Mouse (Mus musculus) large intestine, adult 2 months (tissue): ENCODE data around the gene Atr. TPM values are rescaled to one million over a fixed set of nuclear protein-coding genes. Genes with fewer than 3 reads are reported as not detected.
"Not testable (repeated sequence)": the region's sequence is repeated elsewhere in the genome, so short reads cannot be mapped to it uniquely, and the experiment has no call there.

Source experiments
- DNase-seq: peaks from one replicate; pipeline ENCODE4 v3.0.0-alpha.2; 2012; ENCODE audit warnings: low read depth, low spot score
- whole genome bisulfite sequencing: fragments of 180-500 bp; shearing (Covaris S2); methylation state at CpG from one replicate; pipeline ENCODE4 v1.1.7; 2018; 5-methylcytosine and 5-hydroxymethylcytosine counted together
- polyA plus RNA-seq: library from polyadenylated mRNA; depleted of rRNA; stranded (reverse); fragments of >200 nt; gene quantifications from 2 replicates; pipeline ENCODE4 v1.2.3, GENCODE M21; 2012; rRNA removed

The Atr gene
- polyA plus RNA-seq, 1 experiment = 1.7 TPM

DNA sequence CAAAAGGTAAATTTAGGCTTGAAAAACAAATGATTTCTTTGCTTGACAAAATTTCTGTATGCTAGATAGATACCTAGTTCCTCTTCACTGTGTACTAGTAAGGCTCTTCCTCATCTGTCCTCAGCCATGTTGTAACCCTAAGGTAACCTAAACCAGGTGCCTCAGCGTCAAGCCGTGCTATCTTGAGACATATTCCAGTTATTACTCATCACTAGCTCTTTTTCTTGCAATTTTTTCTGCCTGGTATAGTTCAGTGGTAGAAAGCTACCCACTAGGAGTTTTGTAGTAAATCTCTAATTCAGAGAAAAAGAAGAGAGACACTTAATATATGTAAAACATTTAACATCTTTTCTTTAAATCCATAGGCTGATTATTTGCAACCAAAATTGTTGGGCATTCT, 25.4 kb downstream of the Atr start:
- WGBS = 93% methylated on average over 2 of the region's 2 CpGs
- no peak for DNase-seq

DNA sequence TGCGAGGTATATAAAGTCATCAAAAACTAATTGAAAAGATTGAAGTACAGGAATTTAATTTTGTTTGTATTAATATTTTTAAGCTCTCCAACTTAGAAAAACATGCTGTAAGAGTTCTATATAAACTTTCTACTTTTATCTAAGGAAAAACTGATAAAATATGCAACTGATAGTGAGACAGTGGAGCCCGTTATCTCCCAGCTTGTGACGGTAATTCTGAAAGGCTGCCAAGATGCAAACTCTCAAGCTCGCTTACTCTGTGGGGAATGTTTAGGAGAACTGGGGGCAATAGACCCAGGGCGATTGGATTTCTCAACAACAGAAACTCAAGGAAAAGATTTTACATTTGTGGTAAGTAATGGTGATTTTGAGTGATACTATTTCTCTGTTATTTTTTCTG, 40.0 kb downstream of the Atr start:
- 78% methylated on average over 5 of the region's 5 CpGs for WGBS
- no peak for DNase-seq

DNA sequence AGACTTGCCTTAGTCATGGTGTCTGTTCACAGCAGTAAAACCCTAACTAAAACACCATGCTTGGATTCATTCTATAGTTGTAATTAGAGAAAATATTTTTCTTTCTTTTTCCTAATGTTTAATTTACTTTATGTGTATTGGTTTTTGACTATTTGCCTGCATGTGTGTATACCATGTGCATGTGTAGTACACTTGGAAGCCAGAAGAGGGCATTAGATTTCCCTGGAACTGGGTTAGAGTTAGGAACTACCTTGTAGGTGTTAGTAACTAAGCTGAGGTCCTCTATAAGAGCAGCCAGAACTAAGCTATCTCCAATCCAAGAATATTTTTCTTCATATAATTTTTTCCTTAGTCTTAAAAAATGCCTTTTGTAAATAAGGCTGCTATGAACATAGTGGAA, 75.5 kb downstream of the Atr start:
- no peak for DNase-seq

DNA sequence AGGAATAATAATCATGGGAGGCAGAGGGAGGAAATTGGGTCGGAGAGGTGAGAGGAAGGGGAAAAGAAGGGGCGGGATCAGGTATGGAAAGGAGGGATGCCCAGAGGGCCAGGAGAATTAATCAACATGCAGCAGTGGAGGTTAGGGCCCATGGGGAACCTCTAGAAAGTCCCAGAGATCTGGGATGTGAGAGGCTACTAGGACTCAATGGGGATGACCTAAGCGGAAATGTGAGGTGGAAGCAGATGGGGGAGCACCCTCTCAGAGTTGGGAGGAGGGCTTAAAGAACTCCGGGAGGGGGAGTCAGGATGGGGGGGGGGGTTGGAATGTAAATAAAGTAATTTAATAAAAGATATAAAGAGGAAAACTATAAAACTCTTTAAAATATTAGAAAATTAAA, 96.3 kb downstream of the Atr start:
- WGBS = 77% methylated on average over 4 of the region's 4 CpGs
- no peak for DNase-seq

DNA sequence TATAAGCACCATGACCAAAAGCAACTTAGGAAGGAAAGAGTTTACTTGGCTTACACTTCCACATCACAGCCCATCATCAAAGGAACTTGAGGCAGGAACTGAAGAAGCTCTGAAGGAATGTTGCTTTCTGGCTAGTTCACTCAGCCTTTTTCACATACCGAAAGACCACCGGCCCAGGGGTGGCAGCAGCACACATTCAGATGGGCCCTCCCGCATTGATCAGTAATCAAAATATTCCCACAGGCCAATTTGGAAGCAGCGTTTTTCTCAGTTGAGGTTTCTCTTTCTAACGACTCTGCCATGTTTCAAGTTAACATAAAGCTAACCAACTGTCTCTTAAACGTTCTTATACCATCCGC, 96.8 kb downstream of the Atr start:
- no peak for DNase-seq
- under 1% methylated on average over 7 of the region's 7 CpGs for WGBS

DNA sequence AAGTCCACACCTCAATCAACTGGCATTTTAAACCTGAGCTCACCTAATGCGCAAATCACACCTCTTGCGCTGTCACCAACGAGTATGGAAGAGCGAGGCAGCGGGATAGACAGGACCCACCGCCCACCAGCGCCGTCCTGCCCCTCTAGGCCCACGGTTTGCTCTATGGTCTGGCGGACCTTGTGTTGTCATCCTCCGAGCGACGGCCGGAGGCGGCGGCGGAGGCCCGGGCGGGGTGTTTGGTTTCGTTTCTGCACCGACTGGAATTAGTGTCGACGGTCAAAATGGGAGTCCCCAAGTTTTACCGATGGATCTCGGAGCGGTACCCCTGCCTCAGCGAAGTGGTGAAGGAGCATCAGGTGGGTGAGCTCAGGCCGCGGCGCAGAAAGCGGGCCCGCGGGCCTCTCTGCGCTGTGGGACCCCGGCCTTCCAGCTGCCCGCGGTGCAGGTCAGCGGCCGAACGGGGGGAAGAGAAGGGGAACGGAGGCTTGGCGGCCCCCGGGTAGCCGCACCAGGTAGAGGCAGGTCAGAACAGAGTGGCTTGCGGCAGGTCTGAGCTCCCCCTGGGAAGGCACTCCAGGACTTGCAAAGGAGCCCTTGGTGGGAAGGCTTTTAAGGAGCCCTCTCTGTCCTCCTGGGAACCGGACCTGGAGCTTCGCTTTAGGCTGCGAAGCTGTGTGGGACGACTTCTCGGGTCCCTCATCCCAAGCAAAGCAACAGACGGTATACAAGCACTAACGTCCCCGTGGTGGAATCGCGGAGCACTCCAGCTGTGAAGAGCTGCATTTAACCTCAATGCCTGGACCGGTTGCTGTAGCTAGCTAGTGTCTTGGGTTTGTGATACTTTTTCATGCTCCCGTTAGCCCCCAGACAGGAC, 97.4 kb downstream of the Atr start, which contains the start of gene Xrn1:
Gene Xrn1, plus strand, starts transcription at position 176 of the 877 bp plus-strand sequence.
- DNase-seq = peak; percentile 82
- WGBS = under 1% methylated on average over 57 of the region's 57 CpGs

DNA sequence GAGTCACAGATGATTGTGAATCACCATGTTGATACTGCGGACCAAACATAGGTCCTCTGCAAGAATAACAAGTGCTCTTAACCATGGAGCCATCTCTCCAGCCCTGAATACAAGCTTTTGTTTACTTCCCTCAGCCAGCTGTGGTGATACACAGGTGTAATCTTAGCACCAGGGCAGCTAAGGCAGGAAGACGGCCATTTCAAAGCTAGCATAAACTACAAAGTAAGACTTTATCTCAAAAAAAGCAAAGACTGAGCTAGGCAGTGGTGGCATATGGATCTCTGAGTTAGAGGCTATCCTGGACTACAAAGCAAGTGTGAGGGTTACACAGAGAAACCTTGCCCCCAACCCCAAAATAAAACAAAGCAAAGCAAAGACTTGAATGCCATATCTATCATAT, 100.2 kb downstream of the Atr start:
- WGBS = 81% methylated on average over 2 of the region's 2 CpGs
- DNase-seq = no peak

DNA sequence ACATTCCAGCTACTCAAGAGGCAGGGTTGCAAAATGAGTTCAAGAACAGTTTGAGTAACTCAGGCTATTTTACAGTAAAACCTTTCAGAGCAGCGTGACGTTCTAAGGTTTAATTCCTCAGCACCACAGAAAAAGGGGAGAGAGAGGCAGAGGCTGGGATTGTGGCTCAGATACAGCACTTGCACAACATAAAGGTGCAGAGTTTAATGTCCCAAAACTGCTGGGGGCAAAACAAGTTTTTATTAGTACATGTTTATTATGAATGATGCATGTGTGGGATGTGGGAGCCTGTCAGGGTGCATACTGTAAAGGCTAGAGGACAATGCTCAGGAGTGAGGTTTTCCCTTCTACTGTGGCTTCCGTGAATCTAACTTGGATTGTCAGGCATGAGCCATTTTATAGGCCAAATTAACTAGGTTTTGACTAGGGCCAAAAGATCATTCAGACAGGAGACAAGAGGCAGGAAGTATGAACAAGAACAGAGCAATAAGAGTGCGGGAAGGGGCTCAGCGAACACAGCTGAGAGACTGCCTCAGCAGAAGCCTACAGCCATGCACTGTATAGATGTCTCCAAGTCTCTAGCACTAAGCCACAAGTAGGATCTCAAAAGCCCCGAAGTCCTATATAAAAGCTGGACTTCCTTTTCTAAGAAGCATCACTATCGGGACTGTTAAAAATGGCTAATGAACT, 100.8 kb downstream of the Atr start:
- 73% methylated on average over 7 of the region's 7 CpGs for WGBS
- DNase-seq = no peak

DNA sequence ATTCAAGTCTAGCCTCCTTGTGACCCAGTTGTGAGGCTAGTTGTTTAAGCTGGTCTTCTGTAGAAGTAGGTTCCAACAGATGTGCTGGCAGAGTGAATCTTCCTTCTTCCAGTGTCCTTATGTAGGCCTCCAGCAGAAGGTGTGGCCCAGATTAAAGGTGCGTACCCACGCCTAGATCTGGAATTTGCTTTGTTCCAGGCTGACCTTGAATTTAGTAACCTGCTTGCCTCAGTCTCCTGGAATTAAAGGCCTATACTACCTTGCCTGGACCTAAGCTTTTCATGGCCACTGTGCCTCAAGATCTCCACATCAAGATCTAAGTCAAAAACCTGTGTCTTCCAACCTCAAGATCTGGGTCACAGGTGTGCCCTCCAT, 101.3 kb downstream of the Atr start:
- WGBS = 31% methylated on average over 2 of the region's 2 CpGs
- not testable (repeated sequence) for DNase-seq

DNA sequence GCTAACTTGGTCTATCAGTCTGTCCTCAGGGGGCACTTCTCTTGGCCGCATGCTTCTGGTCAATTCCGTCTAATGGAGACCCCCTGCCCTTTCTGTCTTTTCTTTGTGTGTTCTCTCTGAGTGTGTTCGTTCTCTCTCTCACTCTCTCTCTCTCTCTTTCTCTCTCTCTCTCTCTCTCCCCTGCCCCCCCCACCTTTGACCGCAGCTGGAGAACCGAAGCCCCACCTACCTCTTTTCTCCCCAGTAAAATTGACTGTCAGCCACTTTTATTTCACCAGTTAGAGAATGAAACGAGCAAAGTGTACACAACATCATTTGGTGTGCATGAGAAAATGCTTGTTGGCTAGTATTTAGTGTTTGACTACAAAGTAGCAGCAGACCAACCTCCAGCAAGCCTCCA, 101.8 kb downstream of the Atr start:
- 46% methylated on average over 6 of the region's 6 CpGs for WGBS
- DNase-seq = no peak

DNA sequence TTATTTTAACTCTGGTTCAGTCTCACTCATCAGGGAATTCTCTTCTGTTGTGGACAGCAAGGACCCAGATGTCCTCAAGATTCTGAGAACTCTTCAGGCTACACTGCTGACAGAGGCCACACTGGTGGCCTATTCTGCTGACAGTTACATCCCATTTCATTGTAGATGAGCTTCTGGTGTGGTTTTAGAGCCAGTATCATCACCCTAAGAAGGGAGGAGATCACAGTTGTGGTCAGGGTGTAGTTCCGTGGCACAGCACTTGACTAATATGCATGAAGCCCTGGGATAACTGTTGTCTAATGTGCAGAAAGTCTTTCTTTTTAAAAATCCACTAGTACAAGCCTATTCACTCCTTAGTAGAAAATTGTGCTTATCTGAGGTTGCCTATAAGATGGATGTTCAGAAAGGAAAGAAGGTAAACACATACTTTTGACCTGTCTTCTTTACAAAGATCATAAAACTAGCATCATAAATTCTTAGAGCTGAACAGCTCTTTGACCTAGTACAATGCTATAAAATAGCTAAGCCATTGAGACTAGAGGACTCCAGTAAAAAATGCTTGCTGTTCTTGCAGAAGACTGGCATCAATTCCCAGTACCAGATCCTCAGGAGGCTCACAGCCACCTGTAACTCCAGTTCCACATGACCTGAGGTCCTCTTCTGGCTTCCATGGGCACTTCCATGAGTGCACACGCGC, 102.5 kb downstream of the Atr start:
- 39% methylated on average over 3 of the region's 3 CpGs for WGBS
- DNase-seq = no peak

DNA sequence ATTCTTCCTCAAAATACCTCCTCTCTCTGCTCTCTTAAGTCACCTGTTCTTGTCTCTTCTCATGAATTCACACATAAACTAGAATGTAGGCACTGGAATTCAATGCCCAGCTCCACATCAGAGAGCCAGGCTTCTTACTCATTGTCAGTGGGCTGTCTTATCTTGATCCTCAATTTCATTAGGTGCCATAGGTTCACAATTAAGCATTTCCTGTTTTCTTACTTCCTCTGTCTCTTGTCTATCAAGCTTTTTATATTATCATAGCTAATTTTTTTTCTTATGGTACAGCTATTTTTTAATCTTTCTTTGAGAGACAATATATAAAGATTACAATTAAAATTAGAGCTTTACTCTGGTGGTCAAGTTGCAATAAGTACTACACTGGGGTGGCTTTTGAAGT, 103.7 kb downstream of the Atr start:
- no peak for DNase-seq

DNA sequence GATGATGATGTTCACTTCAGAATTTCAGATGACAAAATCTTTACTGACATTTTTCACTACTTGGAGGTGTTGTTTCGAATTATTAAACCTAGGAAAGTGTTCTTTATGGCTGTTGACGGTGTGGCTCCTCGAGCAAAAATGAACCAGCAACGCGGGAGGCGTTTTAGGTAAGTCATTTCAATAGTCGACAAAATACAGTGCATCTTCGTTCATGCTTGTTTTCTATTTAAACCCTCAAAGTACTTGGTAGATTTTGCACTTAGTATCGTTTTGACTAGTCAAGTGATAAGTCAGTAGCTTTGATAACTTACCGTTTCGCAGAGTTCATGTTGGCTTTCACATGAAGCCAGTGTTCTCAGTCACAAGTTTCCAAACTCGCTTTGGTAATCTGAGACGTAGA, 106.6 kb downstream of the Atr start:
- WGBS = 96% methylated on average over 13 of the region's 13 CpGs
- DNase-seq = no peak

DNA sequence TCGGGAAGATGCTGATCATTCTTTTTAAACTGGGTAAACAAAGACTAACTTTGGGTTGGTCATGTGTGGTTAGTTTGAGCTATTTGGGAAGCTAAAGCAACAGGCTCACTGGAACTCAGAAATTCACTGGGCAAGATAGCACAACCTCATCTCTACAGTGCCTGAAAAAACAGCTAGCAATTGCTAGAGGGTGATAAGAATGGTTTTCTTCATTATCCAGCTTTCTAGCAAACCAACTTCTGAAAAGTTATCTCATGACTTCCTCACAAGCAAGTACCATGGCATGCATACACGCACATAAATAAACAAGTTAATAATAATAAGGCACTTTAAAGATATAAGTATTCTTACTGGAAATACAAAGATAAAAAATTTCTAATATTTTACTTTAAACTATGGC, 120.9 kb downstream of the Atr start:
- no peak for DNase-seq
- 70% methylated on average over 2 of the region's 2 CpGs for WGBS

DNA sequence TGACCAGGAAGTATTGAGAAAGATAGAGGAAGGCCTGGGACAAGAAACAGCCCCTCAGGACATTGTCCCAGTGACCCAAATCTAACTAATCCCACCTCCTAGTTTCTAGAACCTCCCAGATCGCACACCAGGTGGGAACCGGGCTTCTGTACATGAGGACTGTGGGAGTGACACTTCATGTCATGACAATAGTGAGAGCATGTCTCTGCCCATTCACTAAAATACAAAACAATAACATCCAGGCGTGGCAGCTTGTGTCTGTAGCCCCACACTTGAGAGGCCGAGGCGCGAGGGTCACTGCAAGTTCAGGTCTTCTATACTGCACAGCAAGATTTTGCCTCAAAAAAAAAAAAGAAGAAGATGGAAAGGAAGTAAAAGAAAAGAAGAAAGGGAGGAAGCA, 122.5 kb downstream of the Atr start:
- no peak for DNase-seq
- WGBS = 91% methylated on average over 6 of the region's 6 CpGs

DNA sequence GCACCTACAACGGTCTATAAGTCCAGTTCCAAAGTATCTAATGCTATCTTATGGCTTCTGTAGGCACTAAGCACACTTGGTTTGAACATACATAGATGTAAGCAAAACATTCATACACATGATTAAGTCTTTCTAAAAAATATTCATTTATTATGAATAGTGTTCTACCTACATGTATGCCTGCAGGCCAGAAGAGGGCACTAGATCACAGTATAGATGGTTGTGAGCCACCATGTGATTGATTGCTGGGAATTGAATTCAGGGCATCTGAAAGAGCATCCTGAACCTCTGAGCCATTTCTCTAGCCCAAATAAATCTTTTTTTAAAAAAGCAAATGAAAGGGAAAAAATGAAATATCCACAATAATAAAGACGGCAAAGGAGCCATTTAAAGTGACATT, 134.9 kb downstream of the Atr start:
- 96% methylated on average over 2 of the region's 2 CpGs for WGBS
- DNase-seq = no peak

Other genes with a start within 250 kb of the Atr start
- gene Pcolce2, start 220.0 kb upstream of the Atr start, polyA plus RNA-seq = 0.19 and 0.27 TPM in 2 replicates
- 0.68 and 1.6 TPM in 2 replicates for gene Trpc1, start 107.2 kb upstream of the Atr start, polyA plus RNA-seq
- gene Pls1, start 12.3 kb upstream of the Atr start, polyA plus RNA-seq = 118 and 211 TPM in 2 replicates
- gene Xrn1, start 97.2 kb downstream of the Atr start, polyA plus RNA-seq = 2.9 and 4.6 TPM in 2 replicates